Mouse (Mus musculus): Measurements from ENCODE around the gene Ntng1. TPM values are rescaled to one million over a fixed set of nuclear protein-coding genes. Genes with fewer than 3 reads are reported as not detected.
"Not testable (repeated sequence)": the region's sequence is repeated elsewhere in the genome, so short reads cannot be mapped to it uniquely, and the experiment has no call there.

Ntng1 gene
- polyA plus RNA-seq, 1 experiment, result 0.20 TPM

DNA sequence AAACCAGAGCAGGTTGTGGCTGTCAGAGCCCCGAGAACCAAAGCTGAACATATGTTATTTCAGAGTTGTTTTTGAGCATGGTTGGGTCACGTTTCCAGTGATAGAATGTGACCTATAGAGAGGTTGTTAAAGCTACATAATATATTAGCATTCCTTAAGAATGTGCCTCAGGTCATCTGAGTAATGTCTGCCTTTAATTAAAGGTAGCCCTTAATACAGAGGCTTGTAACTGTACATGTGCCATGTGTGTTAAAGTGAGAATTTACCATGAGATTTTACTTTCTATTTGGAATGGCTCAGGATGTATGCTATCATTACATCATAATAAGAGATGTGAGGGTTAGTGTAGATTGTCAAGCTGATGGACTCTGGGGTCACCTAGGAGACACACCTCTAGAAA is 368.6 kb downstream of the Ntng1 start:
- no peaks in the 10 kb centered on the region for H3K4me1 ChIP-seq (ENCODE audit: control insufficient read depth, insufficient read depth, low read length)
- H3K36me3 ChIP-seq (ENCODE audit: control insufficient read depth, insufficient read depth, low read length), result no peaks in the 10 kb centered on the region
- TF ChIP-seq CTCF (IDR thresholded peaks at IDR 0.05; ENCODE audit: control insufficient read depth, insufficient read depth, insufficient replicate concordance, low read depth, low read length), result no peak
- no peak overlapping the region for H3K27ac ChIP-seq (ENCODE audit: control insufficient read depth, insufficient read depth, low read depth, low read length)
- H3K4me3 ChIP-seq (ENCODE audit: control insufficient read depth, low read depth, low read length), result no peak overlapping the region
- no peaks in the 10 kb centered on the region for H3K27me3 ChIP-seq (ENCODE audit: control insufficient read depth, insufficient read depth, low read length)

GRCm38 (mm10) chr3:109772120-109772519 is 371.7 kb downstream of the Ntng1 start:
- Histone ChIP-seq H3K36me3 (ENCODE audit: control insufficient read depth, insufficient read depth, low read length) (no peaks in the 10 kb centered on the region), H3K27me3 (ENCODE audit: control insufficient read depth, insufficient read depth, low read length) (no peaks in the 10 kb centered on the region), H3K4me1 (ENCODE audit: control insufficient read depth, insufficient read depth, low read length) (no peaks in the 10 kb centered on the region), H3K4me3 (ENCODE audit: control insufficient read depth, low read depth, low read length) (no peak overlapping the region), H3K27ac (ENCODE audit: control insufficient read depth, insufficient read depth, low read depth, low read length) (no peak overlapping the region)
- no peak for TF ChIP-seq CTCF (IDR thresholded peaks at IDR 0.05; ENCODE audit: control insufficient read depth, insufficient read depth, insufficient replicate concordance, low read depth, low read length)
- no peak for TF ChIP-seq POLR2A (IDR thresholded peaks at IDR 0.05; ENCODE audit: control insufficient read depth, low read depth, low read length)

DNA sequence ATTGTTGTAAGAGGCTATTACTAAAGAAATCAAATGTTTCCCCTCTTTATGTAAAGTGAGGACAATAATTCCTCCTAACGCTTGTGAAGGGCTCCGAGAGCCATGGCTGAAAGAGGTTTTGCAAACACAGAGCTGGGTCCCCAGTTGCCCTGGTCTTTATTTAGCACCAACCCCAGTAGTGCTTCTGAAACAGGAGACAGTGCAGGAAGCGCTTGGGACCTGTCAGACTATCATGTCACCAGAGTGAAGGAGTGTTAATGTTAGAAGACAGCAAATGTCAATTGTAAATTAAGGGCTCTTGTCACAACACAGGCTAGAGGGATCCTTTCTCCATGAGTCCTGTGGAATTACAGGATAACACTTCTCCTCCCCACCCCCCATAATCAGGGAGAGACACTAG is 376.9 kb downstream of the Ntng1 start:
- no peak overlapping the region for H3K4me3 ChIP-seq (ENCODE audit: control insufficient read depth, low read depth, low read length)
- H3K27me3 ChIP-seq (ENCODE audit: control insufficient read depth, insufficient read depth, low read length), result no peaks in the 10 kb centered on the region
- H3K27ac ChIP-seq (ENCODE audit: control insufficient read depth, insufficient read depth, low read depth, low read length), result no peak overlapping the region
- TF ChIP-seq CTCF (IDR thresholded peaks at IDR 0.05; ENCODE audit: control insufficient read depth, insufficient read depth, insufficient replicate concordance, low read depth, low read length) (no peak), POLR2A (IDR thresholded peaks at IDR 0.05; ENCODE audit: control insufficient read depth, low read depth, low read length) (no peak)
- H3K36me3 ChIP-seq (ENCODE audit: control insufficient read depth, insufficient read depth, low read length), result no peaks in the 10 kb centered on the region
- no peaks in the 10 kb centered on the region for H3K4me1 ChIP-seq (ENCODE audit: control insufficient read depth, insufficient read depth, low read length)

DNA sequence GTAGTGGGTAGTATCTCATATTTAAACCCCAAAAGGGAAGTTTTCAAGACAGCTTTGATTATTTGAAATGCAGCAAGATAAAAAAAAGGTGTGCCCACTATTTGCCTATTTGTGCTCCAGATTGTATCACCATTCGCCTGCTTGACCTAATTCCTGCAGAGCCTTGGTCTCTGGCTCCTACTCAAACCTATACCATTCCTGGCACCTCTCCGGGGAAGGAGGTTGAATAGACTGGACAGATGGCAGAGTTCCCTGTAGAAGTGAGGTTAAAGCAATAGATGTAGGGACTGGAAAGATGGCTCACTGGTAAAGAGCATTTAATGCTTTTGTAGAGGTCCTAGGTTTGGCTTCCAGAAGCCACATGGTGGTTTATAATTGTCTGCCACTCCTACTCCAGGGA is 378.2 kb downstream of the Ntng1 start:
- no peak for TF ChIP-seq POLR2A (IDR thresholded peaks at IDR 0.05; ENCODE audit: control insufficient read depth, low read depth, low read length)
- TF ChIP-seq CTCF (IDR thresholded peaks at IDR 0.05; ENCODE audit: control insufficient read depth, insufficient read depth, insufficient replicate concordance, low read depth, low read length), result no peak
- no peak overlapping the region for H3K27ac ChIP-seq (ENCODE audit: control insufficient read depth, insufficient read depth, low read depth, low read length)
- no peak overlapping the region for H3K4me3 ChIP-seq (ENCODE audit: control insufficient read depth, low read depth, low read length)
- H3K27me3 ChIP-seq (ENCODE audit: control insufficient read depth, insufficient read depth, low read length), result no peaks in the 10 kb centered on the region
- no peaks in the 10 kb centered on the region for H3K36me3 ChIP-seq (ENCODE audit: control insufficient read depth, insufficient read depth, low read length)
- H3K4me1 ChIP-seq (ENCODE audit: control insufficient read depth, insufficient read depth, low read length), result no peaks in the 10 kb centered on the region

DNA sequence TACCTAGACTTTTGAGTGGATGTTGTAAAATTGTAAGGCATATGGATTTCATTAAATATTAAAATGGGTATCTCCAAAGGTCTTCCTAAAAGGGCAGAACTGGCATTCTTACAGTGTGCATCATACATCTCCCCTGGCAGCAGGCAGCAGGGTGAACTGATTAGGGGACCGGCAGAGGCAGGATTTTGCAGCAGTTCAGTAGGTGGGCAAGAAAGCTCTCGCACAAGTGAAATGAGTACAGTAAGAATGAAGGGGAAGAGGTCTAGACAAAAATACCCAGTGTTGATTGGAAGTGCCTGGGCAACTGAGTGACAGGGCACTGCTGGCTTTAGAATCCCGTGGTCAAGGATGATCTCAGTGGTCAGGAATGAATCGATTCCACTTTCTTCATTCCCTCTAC is 378.7 kb downstream of the Ntng1 start:
- no peak for TF ChIP-seq CTCF (IDR thresholded peaks at IDR 0.05; ENCODE audit: control insufficient read depth, insufficient read depth, insufficient replicate concordance, low read depth, low read length)
- no peak for TF ChIP-seq POLR2A (IDR thresholded peaks at IDR 0.05; ENCODE audit: control insufficient read depth, low read depth, low read length)
- no peaks in the 10 kb centered on the region for H3K4me1 ChIP-seq (ENCODE audit: control insufficient read depth, insufficient read depth, low read length)
- no peaks in the 10 kb centered on the region for H3K27me3 ChIP-seq (ENCODE audit: control insufficient read depth, insufficient read depth, low read length)
- no peak overlapping the region for H3K4me3 ChIP-seq (ENCODE audit: control insufficient read depth, low read depth, low read length)
- no peaks in the 10 kb centered on the region for H3K36me3 ChIP-seq (ENCODE audit: control insufficient read depth, insufficient read depth, low read length)
- H3K27ac ChIP-seq (ENCODE audit: control insufficient read depth, insufficient read depth, low read depth, low read length), result no peak overlapping the region

- H3K27ac ChIP-seq (ENCODE audit: control insufficient read depth, insufficient read depth, low read depth, low read length), result no peak overlapping the region
- H3K36me3 ChIP-seq (ENCODE audit: control insufficient read depth, insufficient read depth, low read length), result no peaks in the 10 kb centered on the region
- TF ChIP-seq CTCF (IDR thresholded peaks at IDR 0.05; ENCODE audit: control insufficient read depth, insufficient read depth, insufficient replicate concordance, low read depth, low read length) (no peak), POLR2A (IDR thresholded peaks at IDR 0.05; ENCODE audit: control insufficient read depth, low read depth, low read length) (no peak)
- H3K27me3 ChIP-seq (ENCODE audit: control insufficient read depth, insufficient read depth, low read length), result no peaks in the 10 kb centered on the region
- H3K4me3 ChIP-seq (ENCODE audit: control insufficient read depth, low read depth, low read length), result no peak overlapping the region
- H3K4me1 ChIP-seq (ENCODE audit: control insufficient read depth, insufficient read depth, low read length), result no peaks in the 10 kb centered on the region
Observed at GRCm38 (mm10) chr3:109756426-109756825, 387.4 kb downstream of the Ntng1 start.

- H3K4me1 ChIP-seq (ENCODE audit: control insufficient read depth, insufficient read depth, low read length); H3K36me3 ChIP-seq (ENCODE audit: control insufficient read depth, insufficient read depth, low read length); H3K4me3 ChIP-seq (ENCODE audit: control insufficient read depth, low read depth, low read length); H3K27ac ChIP-seq (ENCODE audit: control insufficient read depth, insufficient read depth, low read depth, low read length); H3K27me3 ChIP-seq (ENCODE audit: control insufficient read depth, insufficient read depth, low read length): not testable (repeated sequence)
Observed at GRCm38 (mm10) chr3:109747593-109747992, 396.2 kb downstream of the Ntng1 start.

DNA sequence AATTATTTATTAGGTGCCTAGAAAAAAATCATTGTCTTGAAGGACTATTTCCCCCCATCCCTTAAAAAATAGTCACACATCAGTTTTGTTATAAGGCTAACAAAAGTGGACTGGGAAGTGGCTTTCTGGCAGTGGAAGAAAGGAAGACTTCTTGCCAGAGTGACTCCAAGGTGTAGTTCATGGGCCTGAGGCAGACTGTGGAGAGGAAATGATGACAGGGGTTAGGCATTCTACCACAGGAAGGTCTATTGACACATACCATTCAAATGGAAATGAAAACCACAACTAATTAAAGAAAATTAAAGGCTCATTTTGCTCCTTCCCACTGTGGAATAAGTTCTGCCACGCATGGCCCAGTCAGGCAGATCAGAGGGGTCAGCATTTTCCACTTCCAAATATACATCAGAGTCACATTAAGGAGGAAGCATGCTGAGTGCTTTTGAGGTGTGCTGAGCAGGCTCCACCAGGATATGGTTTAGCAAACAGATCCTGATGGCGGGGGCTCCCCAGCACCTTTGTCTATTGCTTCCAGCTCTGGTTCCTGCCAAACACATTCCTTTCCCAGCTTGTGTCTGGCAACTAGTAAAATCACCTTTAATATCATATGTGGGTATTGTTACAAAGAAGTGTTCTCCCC is 403.2 kb downstream of the Ntng1 start:
- no peaks in the 10 kb centered on the region for H3K4me1 ChIP-seq (ENCODE audit: control insufficient read depth, insufficient read depth, low read length)
- no peak for TF ChIP-seq POLR2A (IDR thresholded peaks at IDR 0.05; ENCODE audit: control insufficient read depth, low read depth, low read length)
- no peak for TF ChIP-seq CTCF (IDR thresholded peaks at IDR 0.05; ENCODE audit: control insufficient read depth, insufficient read depth, insufficient replicate concordance, low read depth, low read length)
- no peak overlapping the region for H3K4me3 ChIP-seq (ENCODE audit: control insufficient read depth, low read depth, low read length)
- no peaks in the 10 kb centered on the region for H3K36me3 ChIP-seq (ENCODE audit: control insufficient read depth, insufficient read depth, low read length)
- no peaks in the 10 kb centered on the region for H3K27me3 ChIP-seq (ENCODE audit: control insufficient read depth, insufficient read depth, low read length)
- no peak overlapping the region for H3K27ac ChIP-seq (ENCODE audit: control insufficient read depth, insufficient read depth, low read depth, low read length)

Measured in testis, adult 2 months (tissue).